Mouse (Mus musculus) bone marrow, adult 2 months (tissue): Measurements from ENCODE around the gene Brpf1.

Source experiments
- CTCF ChIP-seq: fragments of 200-500 bp; IDR thresholded peaks from 2 replicates; pipeline ENCODE4 v1.5.1; 2011; ENCODE audit warnings: low read length, control low read depth; ENCODE audit not compliant: control insufficient read depth, insufficient read depth
- POLR2A ChIP-seq: fragments of 200-500 bp; IDR thresholded peaks from 2 replicates; pipeline ENCODE4 v1.6.1; 2011; ENCODE audit warnings: low read depth, mild to moderate bottlenecking, control low read depth, low read length, borderline replicate concordance; ENCODE audit not compliant: control insufficient read depth

- TF ChIP-seq POLR2A = no peak
- TF ChIP-seq CTCF = no peak
Measured at GRCm38 (mm10) chr6:113287236-113287635, 19.7 kb upstream of the Brpf1 start.
